Mouse (Mus musculus) frontal cortex, postnatal 36 days (tissue): Measurements from ENCODE around the gene Gm17359.
A peak's percentile ranks its signal among the peaks of the same experiment; 100 is the strongest.

Experiments
- DNase-seq, 2 experiments: peaks; one replicate each; pipeline ENCODE4 v3.0.0; 2022; ENCODE audit warnings: low spot score in 2 of 2

Gene Gm17359

GRCm38 (mm10) chr3:79336044-79336766, at the start of gene Gm17359:
Gene Gm17359 (plus strand): TSS chr3:79336661.
- no peak for DNase-seq

- DNase-seq, result peak; percentile 96
These were observed 49.3 kb upstream of the Gm17359 start for GRCm38 (mm10) chr3:79287108-79287576.

GRCm38 (mm10) chr3:79287699-79288458, 48.6 kb upstream of the Gm17359 start:
- DNase-seq, result peak in 1 of 2 experiments; percentile 20

GRCm38 (mm10) chr3:79289050-79289449, 47.4 kb upstream of the Gm17359 start:
- peak in 1 of 2 experiments; percentile 59 for DNase-seq

GRCm38 (mm10) chr3:79293023-79293422, 43.4 kb upstream of the Gm17359 start:
- DNase-seq, result no peak

GRCm38 (mm10) chr3:79294701-79295100, 41.8 kb upstream of the Gm17359 start:
- no peak for DNase-seq

- no peak for DNase-seq
These were observed 40.4 kb upstream of the Gm17359 start for GRCm38 (mm10) chr3:79296049-79296448.

- no peak for DNase-seq
These were observed 39.9 kb upstream of the Gm17359 start for GRCm38 (mm10) chr3:79296586-79296985.

GRCm38 (mm10) chr3:79297281-79297680, 39.2 kb upstream of the Gm17359 start:
- DNase-seq, result no peak

- no peak for DNase-seq
These were observed 37.1 kb upstream of the Gm17359 start for GRCm38 (mm10) chr3:79299401-79299800.

GRCm38 (mm10) chr3:79308605-79309004, 27.9 kb upstream of the Gm17359 start:
- no peak for DNase-seq

GRCm38 (mm10) chr3:79310184-79310583, 26.3 kb upstream of the Gm17359 start:
- DNase-seq, result peak in 1 of 2 experiments; percentile 44

- no peak for DNase-seq
These were observed 24.6 kb upstream of the Gm17359 start for GRCm38 (mm10) chr3:79311895-79312294.

GRCm38 (mm10) chr3:79314006-79314698, 22.3 kb upstream of the Gm17359 start:
- DNase-seq, result peak; percentile 62 to 95

- no peak for DNase-seq
These were observed 11.5 kb upstream of the Gm17359 start for GRCm38 (mm10) chr3:79324697-79325526.

GRCm38 (mm10) chr3:79329691-79330315, 6.7 kb upstream of the Gm17359 start:
- no peak for DNase-seq

GRCm38 (mm10) chr3:79333051-79333450, 3.4 kb upstream of the Gm17359 start:
- no peak for DNase-seq

- DNase-seq, result no peak
These were observed 2.7 kb upstream of the Gm17359 start for GRCm38 (mm10) chr3:79333643-79334200.

GRCm38 (mm10) chr3:79340737-79341136, 4.3 kb downstream of the Gm17359 start:
- no peak for DNase-seq

GRCm38 (mm10) chr3:79342961-79343735, 6.7 kb downstream of the Gm17359 start:
- no peak for DNase-seq
